Mouse (Mus musculus): Measurements from ENCODE around the gene Id1. TPM values are rescaled to one million over a fixed set of nuclear protein-coding genes. Genes with fewer than 3 reads are reported as not detected.

Gene Id1
- polyA plus RNA-seq, 1 experiment from 2014 or later = 107 TPM

- WGBS = 28% methylated on average over 18 of the region's 18 CpGs
- Histone ChIP-seq H3K4me1 (ENCODE audit: control insufficient read depth, insufficient read depth, low read length) (peaks cover 39% of the 10 kb centered on the region), H3K4me3 (ENCODE audit: low read length) (no peak overlapping the region), H3K27me3 (replicated peaks; ENCODE audit: control insufficient read depth, insufficient read depth, low read length) (no peaks in the 10 kb centered on the region), H3K36me3 (ENCODE audit: control insufficient read depth, insufficient read depth, low read length) (peaks cover 13% of the 10 kb centered on the region; the same call in 1 of the 2 replicates), H3K9ac (ENCODE audit: low read depth, low read length) (peak overlapping the region; percentile 34), H3K27ac (ENCODE audit: low read length) (peak overlapping the region; percentile 82), H3K4me2 (ENCODE audit: low read depth, low read length) (no peak overlapping the region), H3K9me3 (ENCODE audit: control insufficient read depth, low read length) (no peaks in the 10 kb centered on the region; the same call in 1 of the 2 replicates)
- peak; percentile 52 for ATAC-seq
These were observed 49.6 kb downstream of the Id1 start for GRCm38 (mm10) chr2:152785446-152786350.

Small RNA genes within 50 kb of the gene (microRNA-seq; reads per million reads assigned to microRNA genes)
- not detected for gene Gm23802

Other genes with a start within 250 kb of the Id1 start
- not detected in 2 replicates for gene Defb22, start 246.1 kb upstream of the Id1 start, polyA plus RNA-seq (2015; fragmentation: Nextera tagmentation; extraction: Ambion mirVana)
- not detected in 2 replicates for gene Defb26, start 224.6 kb upstream of the Id1 start, polyA plus RNA-seq (2015; fragmentation: Nextera tagmentation; extraction: Ambion mirVana)
- gene Defb28, start 218.0 kb upstream of the Id1 start, polyA plus RNA-seq (2015; fragmentation: Nextera tagmentation; extraction: Ambion mirVana) = not detected in 2 replicates
- not detected in 2 replicates for gene Defb29, start 196.2 kb upstream of the Id1 start, polyA plus RNA-seq (2015; fragmentation: Nextera tagmentation; extraction: Ambion mirVana)
- not detected in 2 replicates for gene Gm17416, start 166.9 kb upstream of the Id1 start, polyA plus RNA-seq (2015; fragmentation: Nextera tagmentation; extraction: Ambion mirVana)
- gene Defb21, start 163.5 kb upstream of the Id1 start, polyA plus RNA-seq (2015; fragmentation: Nextera tagmentation; extraction: Ambion mirVana) = not detected in 2 replicates
- gene Defb19, start 155.9 kb upstream of the Id1 start, polyA plus RNA-seq (2015; fragmentation: Nextera tagmentation; extraction: Ambion mirVana) = not detected in 2 replicates
- not detected in 2 replicates for gene Defb45, start 136.9 kb upstream of the Id1 start, polyA plus RNA-seq (2015; fragmentation: Nextera tagmentation; extraction: Ambion mirVana)
- not detected in 2 replicates for gene Defb36, start 131.9 kb upstream of the Id1 start, polyA plus RNA-seq (2015; fragmentation: Nextera tagmentation; extraction: Ambion mirVana)
- gene Defb25, start 113.2 kb upstream of the Id1 start, polyA plus RNA-seq (2015; fragmentation: Nextera tagmentation; extraction: Ambion mirVana) = 0.61 and 1.5 TPM in 2 replicates
- gene Rem1, start 109.3 kb upstream of the Id1 start, polyA plus RNA-seq (2015; fragmentation: Nextera tagmentation; extraction: Ambion mirVana) = 9.4 and 10.2 TPM in 2 replicates
- gene H13, start 66.8 kb upstream of the Id1 start, polyA plus RNA-seq (2015; fragmentation: Nextera tagmentation; extraction: Ambion mirVana) = 116 and 119 TPM in 2 replicates
- gene Mcts2, start 49.2 kb upstream of the Id1 start, polyA plus RNA-seq (2015; fragmentation: Nextera tagmentation; extraction: Ambion mirVana) = 18.9 and 25.1 TPM in 2 replicates
- 14.8 and 15.3 TPM in 2 replicates for gene Cox4i2, start 17.9 kb downstream of the Id1 start, polyA plus RNA-seq (2015; fragmentation: Nextera tagmentation; extraction: Ambion mirVana)
- 65.8 and 66.8 TPM in 2 replicates for gene Bcl2l1, start 95.5 kb downstream of the Id1 start, polyA plus RNA-seq (2015; fragmentation: Nextera tagmentation; extraction: Ambion mirVana)
- 45.7 and 51.5 TPM in 2 replicates for gene Tpx2, start 111.7 kb downstream of the Id1 start, polyA plus RNA-seq (2015; fragmentation: Nextera tagmentation; extraction: Ambion mirVana)
- gene Mylk2, start 175.1 kb downstream of the Id1 start, polyA plus RNA-seq (2015; fragmentation: Nextera tagmentation; extraction: Ambion mirVana) = 0.12 TPM in 1 of 2 replicates, not detected in the other
- gene Foxs1, start 197.0 kb downstream of the Id1 start, polyA plus RNA-seq (2015; fragmentation: Nextera tagmentation; extraction: Ambion mirVana) = 2.8 and 3.7 TPM in 2 replicates
- gene Dusp15, start 215.4 kb downstream of the Id1 start, polyA plus RNA-seq (2015; fragmentation: Nextera tagmentation; extraction: Ambion mirVana) = 0.13 and 0.27 TPM in 2 replicates
- 0.16 and 0.18 TPM in 2 replicates for gene Ttll9, start 226.2 kb downstream of the Id1 start, polyA plus RNA-seq (2015; fragmentation: Nextera tagmentation; extraction: Ambion mirVana)